Mouse (Mus musculus) cerebellum, adult 9-10 months (tissue): ENCODE results near the gene Mrfap1.

Experiments used
- DNase-seq: peaks from one replicate; pipeline ENCODE4 v3.0.0; 2022

The Mrfap1 gene

DNA sequence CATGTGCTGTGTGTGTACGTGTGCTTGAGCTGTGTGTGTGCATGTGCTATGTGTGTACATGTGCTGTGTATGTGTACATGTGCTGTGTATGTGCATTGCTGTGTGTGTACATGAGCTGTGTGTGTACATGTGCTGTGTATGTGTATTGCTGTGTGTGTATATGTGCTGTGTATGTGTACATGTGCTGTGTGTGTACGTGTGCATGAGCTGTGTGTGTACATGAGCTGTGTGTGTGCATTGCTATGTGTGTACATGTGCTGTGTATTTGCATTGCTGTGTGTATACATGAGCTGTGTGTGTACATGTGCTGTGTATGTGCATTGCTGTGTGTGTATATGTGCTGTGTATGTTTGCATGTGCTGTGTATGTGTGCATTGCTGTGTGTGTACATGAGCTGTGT, 17.1 kb downstream of the Mrfap1 start:
- DNase-seq, result no peak

DNA sequence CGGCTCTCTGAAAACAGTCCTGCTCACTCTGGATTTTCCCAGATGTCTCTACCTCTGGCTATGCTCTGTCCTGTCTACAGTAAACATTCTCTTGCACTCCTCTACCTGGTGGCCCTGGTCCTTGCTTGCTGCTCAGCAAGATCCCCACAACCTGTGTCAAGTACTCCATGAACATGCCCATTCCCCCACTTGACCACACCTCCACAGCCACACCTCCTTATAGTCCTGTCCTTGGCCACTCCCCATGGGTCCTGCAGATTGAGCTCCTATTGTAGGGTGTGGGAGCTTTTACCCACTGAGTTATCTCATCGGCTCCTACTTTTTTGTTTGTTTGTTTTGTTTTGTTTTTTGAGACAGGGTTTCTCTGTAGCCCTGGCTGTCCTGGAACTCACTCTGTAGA, 17.7 kb downstream of the Mrfap1 start:
- DNase-seq, result no peak

DNA sequence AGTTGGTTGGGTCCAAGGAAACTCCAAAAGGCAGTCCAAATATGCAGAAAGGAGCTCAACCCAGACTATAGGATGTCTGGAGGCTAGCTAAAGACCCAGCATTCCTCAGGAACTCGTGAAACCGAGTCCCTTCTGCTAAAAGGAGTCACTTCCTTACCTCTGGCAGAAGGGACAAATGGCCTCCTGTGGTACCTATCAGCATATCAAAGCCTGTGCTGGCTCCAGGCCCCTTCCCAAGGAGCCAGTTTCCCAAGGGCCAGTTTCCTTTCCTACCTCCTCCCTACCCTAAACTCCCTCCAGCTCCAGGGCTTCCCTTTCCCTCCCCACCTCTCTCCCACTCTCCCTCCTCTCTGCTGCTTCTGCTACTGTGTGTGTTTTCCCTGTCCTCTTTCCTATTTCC, 19.4 kb downstream of the Mrfap1 start:
- no peak for DNase-seq

DNA sequence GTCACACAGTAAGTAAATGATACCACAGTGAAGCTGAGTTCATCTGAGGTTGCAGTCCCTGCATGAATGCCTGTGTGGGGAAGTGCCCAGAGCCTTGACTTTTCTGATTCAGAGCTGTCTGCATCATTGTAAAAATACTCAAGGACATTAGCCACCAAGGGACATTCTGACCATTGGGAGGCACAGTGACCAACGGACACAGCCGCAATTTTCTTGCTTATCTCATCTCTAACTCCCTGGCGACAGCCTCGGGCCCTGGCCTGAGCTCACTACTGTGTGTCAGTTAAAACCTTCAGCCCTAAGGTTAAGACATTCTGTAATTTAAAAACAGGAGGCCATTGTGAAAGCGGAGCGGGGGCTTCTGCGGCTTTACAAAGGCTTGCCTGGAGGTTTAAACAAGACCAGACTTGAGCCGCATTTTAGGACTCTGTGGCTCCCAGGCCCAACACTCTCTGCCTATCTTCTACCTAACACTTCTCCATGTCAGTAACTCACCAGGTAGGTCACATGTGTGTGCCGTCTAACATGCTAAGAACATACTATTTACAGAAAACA, 20.5 kb downstream of the Mrfap1 start:
- no peak for DNase-seq

DNA sequence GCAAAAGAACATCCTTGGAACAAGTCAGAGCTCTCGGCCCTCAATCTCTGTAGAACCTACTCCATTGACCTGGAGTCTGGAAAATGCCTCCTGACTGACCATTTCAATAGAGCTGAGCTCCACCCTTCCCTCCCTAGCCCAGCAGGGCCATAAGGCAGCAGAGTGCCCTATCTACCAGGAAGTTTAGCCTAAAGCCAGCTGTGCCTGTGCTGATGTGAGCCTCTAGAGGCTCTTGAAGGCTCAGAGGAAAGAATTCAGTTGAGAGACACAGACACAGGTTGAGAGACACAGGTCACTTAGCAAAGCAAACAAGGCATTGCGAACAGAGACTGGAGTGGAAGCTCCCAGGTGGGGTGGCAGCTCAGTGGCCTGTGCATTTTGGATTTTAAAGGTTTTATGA, 21.3 kb downstream of the Mrfap1 start:
- DNase-seq, result no peak

DNA sequence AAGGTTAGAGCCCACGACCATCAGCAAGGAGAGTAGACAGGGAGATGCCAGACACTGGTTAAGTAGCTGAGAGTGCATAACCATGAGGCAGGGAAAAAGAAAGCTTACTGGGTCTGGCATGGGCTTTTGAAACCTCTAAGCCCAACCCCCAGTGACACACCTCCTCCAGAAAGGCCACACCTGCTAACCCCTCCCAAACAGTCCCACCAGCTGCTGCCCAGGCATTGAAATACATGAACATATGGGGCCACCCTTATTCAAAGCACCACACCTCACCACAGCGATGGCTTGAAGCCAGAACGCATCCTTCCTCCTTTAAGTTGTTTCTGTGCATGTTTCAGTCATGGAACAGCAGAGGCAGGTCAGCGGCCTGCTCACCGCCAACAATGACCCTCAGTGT, 24.0 kb downstream of the Mrfap1 start:
- DNase-seq, result no peak

DNA sequence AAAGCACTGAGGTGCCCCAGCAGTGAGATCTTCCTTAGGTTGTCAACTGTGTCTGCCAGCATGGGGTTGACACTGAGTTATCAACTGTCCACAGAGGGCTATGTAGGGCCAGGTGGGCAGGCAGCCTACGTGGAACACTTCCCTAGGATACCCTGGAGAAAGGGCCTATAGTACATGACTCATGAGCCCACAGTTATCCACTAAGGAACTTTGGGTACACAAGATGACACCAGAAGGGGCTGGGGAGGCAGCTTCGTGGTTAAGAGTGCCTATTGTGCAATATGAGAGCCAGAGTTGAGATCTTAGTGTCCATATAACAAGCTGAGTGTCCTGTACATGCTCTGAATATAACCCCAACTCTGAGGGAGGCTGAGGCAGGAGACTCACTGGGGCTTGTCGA, 27.0 kb downstream of the Mrfap1 start:
- no peak for DNase-seq

DNA sequence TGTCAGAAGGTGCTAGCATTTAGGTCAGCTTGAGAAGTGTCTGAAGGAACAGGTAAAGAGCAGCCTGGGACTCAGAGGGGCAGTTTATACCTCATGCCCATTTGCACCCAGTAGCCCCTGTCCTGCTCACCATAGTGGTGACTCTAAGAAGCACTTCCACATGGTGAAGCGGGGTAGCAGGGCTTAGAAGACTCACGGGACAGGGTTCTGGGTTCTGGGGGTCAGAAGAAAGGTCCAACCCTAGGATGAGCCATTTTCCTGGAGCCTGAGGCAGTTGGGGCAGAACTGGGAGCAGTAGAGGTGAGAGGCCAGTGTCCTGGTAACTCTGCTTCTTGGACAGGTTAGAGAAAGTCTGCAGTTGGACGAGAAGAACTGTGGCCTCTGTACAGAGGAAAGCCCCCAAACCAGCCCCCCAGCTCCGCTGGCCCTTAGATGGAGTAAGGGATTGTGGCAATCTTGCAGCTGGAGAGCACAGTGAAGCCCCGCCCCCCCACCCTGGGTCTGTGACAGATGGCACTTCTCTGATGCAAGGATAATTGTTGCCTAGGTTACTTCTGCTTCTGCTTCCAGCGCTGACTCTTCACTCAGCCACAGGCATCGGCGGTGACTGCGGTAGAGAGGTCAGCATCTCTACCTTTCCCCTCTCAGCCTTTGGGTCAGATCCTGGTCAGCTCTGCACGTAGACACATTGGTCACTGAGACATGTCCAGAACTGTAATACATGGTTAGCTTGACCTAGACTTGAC, 29.4 kb downstream of the Mrfap1 start:
- peak; percentile 69 for DNase-seq

DNA sequence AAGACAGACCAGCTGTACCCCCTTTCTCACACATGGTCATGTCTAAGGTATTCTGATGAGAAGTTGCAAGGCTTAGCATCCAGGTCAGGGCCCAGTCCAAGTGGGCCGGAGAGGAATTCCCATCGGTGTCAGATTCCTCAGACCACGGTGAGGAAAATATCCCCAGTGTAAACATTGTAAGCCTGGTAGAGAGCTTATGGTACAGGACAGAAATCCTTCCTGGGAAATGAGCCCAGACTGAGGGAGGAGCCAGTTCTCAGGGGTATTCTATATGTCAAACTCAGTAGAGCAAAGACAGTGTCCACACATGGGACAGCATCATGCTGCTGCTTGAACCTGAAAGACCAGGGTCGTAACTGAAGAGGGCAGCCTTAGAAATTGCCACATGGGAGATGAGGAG, 36.7 kb downstream of the Mrfap1 start:
- DNase-seq, result no peak

DNA sequence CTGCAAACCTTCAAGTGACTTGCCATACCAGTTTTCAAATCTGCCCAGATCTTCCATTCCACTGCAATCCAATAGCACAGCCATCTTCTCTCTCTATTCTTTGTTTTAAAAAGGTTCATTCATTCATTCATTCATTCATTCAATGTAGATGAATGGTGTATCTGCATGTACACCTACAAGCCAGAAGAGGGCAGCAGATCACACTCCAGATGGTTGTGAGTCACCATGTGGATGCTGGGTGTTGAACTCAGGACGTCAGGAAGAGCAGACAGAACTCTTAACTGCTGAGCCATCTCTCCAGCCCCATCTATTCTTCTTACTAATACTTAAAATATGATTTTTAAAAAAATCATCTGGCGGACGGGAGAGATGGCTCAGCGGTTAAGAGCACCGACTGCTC, 39.5 kb downstream of the Mrfap1 start:
- DNase-seq, result peak; percentile 31

DNA sequence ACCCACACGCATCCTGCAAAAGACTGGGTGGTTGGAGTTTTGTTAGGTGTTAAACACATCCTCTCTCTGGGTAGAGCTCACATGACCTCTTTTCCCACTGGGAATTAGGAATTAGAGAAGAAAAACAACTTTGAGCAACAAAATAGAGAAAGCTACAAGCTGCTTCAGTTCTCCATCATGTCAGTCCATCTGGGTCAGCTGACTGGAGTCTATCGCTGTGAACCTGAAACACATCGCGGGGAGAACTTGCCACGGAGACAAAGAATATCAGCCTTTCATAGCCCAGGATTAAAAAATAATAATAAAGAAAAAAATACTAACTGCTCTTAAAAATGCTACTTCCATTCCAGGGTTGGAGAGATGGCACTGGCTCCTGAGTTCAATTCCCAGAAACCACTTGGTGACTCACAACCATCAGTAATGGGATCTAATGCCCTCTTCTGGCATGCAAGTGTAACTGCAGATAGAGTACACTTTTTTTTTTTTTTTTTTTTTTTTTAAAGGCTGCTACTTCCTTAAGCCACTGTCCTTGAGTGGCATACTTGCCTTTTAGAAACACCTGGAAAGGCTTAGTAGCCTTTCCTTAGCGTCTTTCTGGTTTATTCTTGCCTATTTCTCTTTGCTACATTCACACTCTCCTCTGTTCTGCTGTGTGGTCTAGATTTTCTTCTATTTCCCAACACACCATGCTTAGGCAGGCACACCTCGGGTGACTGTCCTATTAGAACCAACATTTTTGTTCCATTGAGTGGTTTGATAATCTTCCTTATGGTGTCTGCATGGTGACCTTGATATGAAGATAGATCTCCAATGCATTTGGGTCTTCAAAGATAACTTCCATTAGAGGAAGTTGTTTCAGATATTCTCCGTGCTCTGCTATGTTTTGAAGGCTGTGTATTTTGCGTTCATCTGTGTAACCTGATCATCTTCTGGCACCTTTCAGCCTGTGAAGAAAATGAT, 46.2 kb downstream of the Mrfap1 start:
- no peak for DNase-seq

DNA sequence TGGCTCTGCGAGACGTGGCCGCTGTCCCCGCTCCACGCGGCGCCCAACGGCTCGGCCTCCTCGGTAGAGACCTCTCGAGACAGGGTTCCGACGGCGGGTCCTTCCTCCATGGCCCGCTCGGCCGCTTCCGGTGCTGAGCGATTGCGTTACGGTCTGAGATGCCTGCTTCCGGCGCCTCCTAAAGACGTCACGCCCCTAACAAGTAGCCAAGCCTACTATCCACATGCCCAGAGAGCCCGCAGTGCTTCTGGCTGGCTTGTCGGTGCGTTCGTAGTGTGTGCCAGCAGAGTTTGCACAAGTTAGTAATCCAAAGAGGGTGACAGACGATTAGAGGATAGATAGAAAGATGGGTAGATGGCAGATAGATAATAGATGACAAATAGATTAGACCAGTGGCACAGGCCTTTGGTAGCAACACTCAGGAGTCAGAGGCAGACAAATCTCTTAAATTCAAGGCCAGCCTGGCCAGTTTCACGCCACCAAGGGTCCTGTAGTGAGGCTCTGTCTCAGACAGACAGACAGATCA, 48.0 kb downstream of the Mrfap1 start, which contains the start of gene Bloc1s4:
Bloc1s4 (minus strand) TSS at position 115 of the 526 bp plus-strand sequence.
- peak; percentile 92 for DNase-seq

DNA sequence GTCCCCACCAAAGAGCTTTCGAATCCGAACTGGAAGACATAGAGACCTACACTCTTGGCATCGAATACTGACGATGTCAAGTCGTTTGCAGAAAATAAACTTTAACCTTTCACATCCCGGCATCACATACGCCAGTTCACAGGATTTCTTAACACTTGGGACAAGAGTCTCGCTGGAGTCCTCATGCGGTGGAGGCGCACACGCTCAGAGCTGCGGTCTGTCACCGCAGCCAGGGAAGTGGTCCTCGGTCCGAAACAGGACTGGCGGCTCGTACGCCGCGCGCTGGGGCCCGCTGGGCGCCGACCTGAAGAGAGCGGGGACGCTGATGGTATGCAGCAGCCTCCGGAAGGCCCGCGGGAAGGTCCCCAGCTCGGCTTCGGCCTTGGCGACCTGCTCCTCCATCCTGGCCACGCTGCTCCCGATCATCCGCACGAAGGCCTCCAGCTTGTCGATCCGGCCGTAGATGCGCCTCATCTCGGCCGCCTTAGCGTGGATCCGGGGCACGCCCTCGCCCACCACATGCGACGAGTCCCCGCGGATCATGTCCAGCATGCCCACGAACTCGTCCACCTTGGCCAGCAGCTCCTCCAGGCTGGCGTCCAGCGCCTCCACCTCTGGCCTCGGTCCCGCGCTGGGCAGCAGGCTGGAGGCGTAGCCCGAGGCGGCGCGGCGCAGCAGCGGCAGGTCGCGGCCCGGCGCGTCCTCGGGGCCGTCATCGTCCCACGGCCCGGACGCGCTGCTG, 48.6 kb downstream of the Mrfap1 start:
- DNase-seq, result no peak

DNA sequence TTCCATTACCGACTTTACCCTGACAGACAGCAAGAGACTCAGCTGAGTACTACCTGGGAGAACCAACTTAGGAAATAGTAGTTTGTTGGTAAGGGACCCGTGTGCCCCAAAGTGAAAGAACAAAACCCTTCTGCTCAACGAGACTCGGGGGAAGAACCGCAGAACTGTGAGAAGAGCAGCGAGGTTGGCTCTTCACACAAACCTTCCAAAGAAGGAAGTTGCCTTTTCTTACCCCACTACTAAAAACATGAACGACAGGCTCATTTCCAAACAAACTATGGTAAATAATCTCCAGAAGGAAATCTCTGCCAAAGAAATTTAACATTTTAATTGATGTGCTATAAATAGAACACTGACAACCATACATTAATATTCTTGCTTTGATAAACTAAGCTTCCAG, 49.5 kb downstream of the Mrfap1 start:
- DNase-seq, result no peak
